Mouse (Mus musculus): ENCODE data around the gene Slc30a1.

GRCm38 (mm10) chr1:191947796-191948195 is 41.2 kb downstream of the Slc30a1 start:
- TF ChIP-seq CTCF (IDR thresholded peaks at IDR 0.05) (no peak), EP300 (IDR thresholded peaks at IDR 0.05) (no peak)
